Mouse (Mus musculus): ENCODE results near the gene Defb48. TPM values are rescaled to one million over a fixed set of nuclear protein-coding genes. Genes with fewer than 3 reads are reported as not detected.

The Defb48 gene
- total RNA-seq, 2 experiments from 2014 or later = not detected

- peak in 1 of 2 experiments; percentile 24 for DNase-seq (ENCODE audit: extremely low spot score in 1 of 2, low spot score in 2 of 2)
- intact Hi-C loops (cut with DNase I) = loop anchor here (5.0 kb wide), 2 partner anchors 55 to 175 kb away; partner anchors contain the start of gene Ints6
Observed at GRCm38 (mm10) chr14:62937675-62938074, 46.6 kb downstream of the Defb48 start.

- intact Hi-C loops (cut with DNase I) = loop anchor here (5.0 kb wide), 2 partner anchors 55 to 175 kb away; partner anchors contain the start of gene Ints6
- no peak for DNase-seq (ENCODE audit: extremely low spot score in 1 of 2, low spot score in 2 of 2)
Observed at GRCm38 (mm10) chr14:62936631-62937380, 47.5 kb downstream of the Defb48 start.

DNA sequence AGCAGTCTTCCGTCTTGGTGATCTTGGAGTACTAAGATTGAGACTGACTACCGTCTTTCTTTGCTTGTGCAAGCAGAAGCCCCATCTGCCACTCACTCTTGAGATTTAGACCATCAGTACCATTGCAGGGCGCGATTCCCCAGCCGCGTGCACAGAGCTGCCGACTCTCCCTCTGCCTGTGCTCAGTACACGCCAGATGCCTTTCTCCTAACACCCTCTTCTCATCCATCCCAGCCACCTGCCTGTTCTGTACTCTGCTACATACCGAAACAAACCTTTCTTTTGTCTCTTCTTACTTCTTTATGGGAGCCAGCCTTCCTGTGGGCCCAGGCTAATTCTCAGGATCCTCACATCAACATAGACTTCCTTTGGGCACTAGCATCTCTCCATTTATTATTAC is 48.9 kb downstream of the Defb48 start:
- no peak for DNase-seq (ENCODE audit: extremely low spot score in 1 of 2, low spot score in 2 of 2)
- intact Hi-C loops (cut with DNase I) = loop anchor here (5.0 kb wide), 2 partner anchors 53 to 173 kb away; partner anchors contain the start of gene Ints6

GRCm38 (mm10) chr14:62928101-62928541 is 56.2 kb downstream of the Defb48 start:
- intact Hi-C loops (cut with DNase I) = no loop called here
- DNase-seq (ENCODE audit: extremely low spot score in 1 of 2, low spot score in 2 of 2) = no peak

Other genes with a start within 250 kb of the Defb48 start
- 10 to 100 TPM; 38.2 to 44.0 TPM for gene Ints6, start 223.3 kb downstream of the Defb48 start, total RNA-seq (2021)
- gene Wdfy2, start 146.8 kb downstream of the Defb48 start, total RNA-seq (2021) = 10 to 100 TPM; 11.3 to 11.8 TPM
- gene Defb47, start 13.6 kb upstream of the Defb48 start, total RNA-seq (2021) = not detected
- not detected for gene Defb43, start 27.3 kb upstream of the Defb48 start, total RNA-seq (2021)
- gene Defb42, start 62.5 kb upstream of the Defb48 start, total RNA-seq (2021) = not detected
- gene Defb30, start 65.5 kb upstream of the Defb48 start, total RNA-seq (2021) = not detected